Mouse (Mus musculus) lung, postnatal 4 days (tissue): ENCODE measurements around the gene Btf3l4.

Experiments
- DNase-seq, 2 experiments: peaks; one replicate each; pipeline ENCODE4 v3.0.0; 2021

Btf3l4 gene

DNA sequence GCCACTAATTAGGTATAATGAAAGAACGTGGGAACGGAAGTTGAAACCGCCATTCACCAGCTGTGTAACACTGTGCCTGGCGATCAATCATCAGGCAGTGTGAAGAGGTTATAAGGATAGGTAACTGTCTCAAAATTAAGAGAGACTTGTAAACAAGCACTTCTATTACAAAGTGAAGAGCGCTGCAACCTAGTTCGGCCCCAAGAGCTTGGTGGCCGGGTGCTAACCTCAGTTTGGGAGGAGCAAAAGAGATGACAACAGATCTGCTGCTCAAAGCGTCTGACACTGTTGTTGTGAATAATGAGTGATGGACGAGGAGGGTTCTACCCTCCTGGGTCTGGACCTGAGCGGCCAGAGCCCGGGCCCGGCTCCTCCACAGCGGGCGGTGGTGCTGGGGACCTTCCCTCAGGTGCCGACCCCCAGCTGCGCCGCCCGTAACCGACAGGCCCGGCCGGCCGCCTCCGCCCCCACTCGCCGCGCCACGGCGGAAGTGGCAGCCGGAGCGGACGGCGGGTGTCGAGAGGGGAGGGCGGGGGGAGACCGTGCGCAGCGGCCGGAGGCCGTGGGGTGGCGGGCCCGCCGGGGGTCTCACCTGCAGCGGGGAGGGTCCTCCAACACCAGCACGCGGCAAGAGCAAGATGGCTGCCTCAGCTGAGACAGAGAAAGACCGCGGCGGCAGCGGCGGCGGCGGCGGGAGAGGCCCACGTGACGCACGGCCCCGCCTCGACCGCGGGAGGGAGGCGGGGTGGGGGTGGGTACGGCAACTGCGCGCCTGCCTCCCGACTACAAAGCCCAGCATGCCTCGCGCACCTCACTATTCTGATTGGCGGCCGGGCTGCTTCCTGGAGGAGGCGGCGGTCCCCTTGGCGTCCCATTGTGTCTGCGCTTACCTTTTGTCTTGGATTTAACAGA lies at the start of gene Btf3l4:
TSS of gene Btf3l4 (minus strand) at position 699 of the 912 bp plus-strand sequence.
- peak; percentile 93 to 95 for DNase-seq

DNA sequence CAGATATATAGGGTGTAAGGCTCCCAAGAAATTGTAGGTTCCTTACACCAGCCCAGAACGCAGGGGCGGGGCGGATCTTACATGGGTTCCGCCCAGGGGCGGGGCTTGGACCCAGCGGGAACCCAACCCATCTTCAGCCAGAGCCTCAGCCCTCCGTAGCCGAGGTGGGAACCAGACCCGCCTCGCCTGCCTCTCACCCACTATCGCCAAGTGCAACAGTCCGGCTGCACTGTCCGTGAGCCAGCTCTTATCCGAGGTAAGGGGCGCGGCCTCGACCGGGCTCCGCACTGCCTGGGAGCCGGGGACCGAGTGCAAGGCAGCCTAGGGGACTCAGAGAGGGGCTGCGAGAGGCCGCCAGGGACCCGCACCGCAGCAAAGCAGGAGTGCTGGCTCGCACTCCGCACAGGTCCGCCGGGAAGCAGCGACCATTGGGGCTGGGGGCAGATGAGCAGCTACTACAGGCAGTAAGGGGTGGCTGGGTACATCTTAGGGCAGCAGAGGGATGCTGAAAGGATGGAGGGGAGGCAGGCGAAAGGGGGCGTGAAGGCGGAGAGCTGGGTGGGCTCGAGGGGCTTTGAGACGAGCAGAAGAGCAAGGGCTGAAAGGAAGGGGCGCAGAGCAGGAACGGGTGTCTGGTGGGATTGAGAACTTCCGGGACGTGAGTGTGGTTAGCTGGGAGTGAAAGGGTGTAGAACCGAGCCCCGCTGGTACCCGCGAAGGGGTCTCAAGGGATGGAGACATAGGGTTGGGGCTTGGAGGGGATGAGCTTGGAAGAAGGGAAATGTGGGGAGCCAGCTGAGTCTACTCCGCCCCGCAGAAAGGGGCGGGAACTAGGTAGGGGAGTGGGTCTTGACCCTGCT lies 45.8 kb upstream of the Btf3l4 start, which contains the start of gene Rab3b:
TSS of gene Rab3b (plus strand) at position 101 of the 860 bp plus-strand sequence.
- peak; percentile 58 to 61 for DNase-seq

DNA sequence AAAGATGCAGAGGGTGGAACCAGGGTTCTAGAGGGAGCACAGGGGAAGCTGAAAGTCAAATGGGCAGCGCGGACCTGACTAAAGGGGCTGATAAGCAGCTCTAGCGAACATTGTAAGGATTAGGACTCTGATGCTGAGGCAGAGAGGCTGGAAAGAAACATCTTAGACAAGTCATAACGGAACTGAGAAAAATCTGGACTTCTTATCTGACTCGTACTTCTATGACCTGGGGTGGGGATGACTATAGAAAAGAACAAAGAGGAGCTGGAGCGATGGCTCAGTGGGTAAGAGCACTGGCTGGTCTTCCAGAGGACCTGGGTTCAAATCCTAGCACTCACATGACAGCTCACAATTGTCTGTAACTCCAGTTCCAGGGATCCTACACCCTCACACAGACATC lies 44.5 kb upstream of the Btf3l4 start:
- no peak for DNase-seq

GRCm38 (mm10) chr4:108873746-108874145 lies 40.3 kb upstream of the Btf3l4 start:
- no peak for DNase-seq

DNA sequence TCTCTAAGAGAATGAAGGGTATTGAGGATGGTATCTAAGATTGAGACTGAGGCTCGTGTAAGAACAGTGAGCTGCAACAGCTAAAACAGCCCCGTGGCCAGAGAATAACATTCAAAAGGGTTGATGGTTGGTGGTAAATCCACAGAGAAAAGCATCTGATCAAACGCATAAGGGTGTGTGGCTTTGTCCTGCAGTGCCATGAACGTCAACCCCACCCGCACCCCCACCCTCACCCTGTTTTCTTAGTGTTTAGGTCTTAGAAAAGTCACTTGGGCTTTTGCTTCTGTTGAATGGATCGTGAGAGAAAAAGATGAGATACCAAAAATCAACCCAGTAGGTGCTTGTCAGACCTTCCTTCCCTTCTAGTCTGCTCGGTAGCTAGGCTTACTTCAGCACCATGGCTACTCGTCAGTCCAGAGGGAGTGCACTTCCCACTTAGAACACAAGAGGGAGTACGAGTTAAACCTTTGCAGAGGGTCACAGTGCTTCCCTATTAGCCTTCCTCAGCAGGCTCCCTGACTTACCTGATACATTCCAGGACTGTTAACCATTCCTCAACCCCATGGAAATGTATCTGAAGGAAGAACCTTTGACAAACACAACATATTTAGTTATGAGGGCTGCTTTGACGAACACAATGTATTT lies 36.4 kb upstream of the Btf3l4 start:
- peak in 1 of 2 experiments; percentile 86 for DNase-seq

- no peak for DNase-seq
Observed at GRCm38 (mm10) chr4:108866806-108867205, 33.4 kb upstream of the Btf3l4 start.

- no peak for DNase-seq
Observed at GRCm38 (mm10) chr4:108848505-108848848, 15.1 kb upstream of the Btf3l4 start, which contains the start of gene A730015C16Rik. Gene A730015C16Rik, minus strand, starts transcription at chr4:108848619.

DNA sequence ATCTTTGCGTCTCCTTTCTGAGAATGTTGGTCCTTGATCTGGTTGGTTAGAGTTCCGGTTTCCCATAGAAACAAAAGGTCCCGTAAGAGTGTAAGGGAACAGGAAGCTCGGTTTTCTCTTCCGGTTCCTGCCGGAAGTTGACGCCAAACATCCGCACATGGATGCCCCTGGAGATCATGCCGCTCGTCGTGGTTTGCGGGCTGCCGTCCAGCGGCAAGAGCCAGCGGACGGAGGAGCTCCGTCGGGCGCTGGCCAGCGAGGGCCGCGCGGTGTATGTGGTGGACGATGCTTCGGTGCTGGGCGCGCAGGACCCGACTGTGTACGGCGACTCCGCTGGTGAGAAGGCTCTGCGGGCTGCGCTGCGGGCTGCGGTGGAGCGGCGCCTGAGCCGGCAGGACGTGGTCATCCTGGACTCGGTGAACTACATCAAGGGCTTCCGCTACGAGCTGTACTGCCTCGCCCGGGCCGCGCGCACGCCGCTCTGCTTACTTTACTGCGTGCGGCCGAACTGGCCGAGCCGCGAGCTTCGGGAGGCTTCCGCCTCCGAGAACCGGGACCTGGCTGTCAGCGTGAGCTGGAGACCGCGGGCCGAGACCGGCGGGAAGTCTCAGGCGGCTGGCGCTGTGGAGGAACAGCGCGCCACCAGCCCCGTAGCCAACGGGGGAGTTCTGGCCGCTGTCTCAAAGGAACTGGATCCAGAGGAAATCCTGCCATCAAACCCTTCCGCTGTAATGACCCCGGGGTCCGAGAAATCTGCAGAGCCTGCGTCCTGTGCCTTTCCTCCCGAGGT lies 14.5 kb upstream of the Btf3l4 start, which contains the start of gene Kti12:
TSS of gene Kti12 (plus strand) at position 71 of the 790 bp plus-strand sequence.
- peak; percentile 86 to 88 for DNase-seq

GRCm38 (mm10) chr4:108845824-108846569 lies 12.6 kb upstream of the Btf3l4 start:
- DNase-seq, result no peak

GRCm38 (mm10) chr4:108843336-108843735 lies 9.9 kb upstream of the Btf3l4 start:
- DNase-seq, result no peak

- DNase-seq, result no peak
Observed at GRCm38 (mm10) chr4:108841920-108842578, 8.6 kb upstream of the Btf3l4 start.

DNA sequence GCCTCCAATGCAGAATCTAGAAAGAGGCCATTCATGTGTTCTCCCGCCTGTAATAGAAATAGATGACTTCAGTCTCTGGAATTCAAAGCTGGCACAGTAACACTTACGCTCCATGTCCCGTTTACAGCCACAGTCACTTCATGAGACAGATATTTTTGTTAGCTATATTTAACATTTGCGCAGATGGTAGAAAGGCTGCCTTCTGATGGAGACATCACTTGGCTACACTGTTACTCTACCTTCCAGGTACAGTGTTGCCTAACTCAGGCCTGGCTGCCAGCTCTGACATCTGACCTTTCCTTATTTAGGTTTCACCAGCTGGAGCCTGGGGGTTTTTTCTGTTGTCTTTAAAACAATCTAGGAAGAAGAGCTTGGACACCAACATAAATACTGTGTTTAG lies 4.6 kb upstream of the Btf3l4 start:
- no peak for DNase-seq

DNA sequence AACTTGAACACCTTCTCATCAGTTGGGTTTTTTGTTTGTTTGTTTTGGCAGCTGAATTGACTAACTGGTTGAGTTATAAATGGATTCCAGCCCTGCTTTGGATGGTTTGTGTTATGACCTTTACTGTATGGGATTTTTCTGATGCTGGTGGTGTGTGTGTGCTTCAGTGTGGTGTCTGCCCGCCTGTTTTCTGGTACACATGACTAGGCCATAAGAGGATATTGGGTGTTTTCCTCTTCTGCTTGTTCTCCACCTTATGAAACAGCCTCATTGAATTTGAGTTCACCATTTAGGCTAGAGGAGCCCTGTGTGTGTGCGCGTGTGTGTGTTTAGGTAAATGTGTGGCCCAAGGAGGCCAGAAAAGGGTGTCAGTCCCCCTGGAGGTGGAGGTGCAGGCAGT lies 2.1 kb upstream of the Btf3l4 start:
- no peak for DNase-seq

- no peak for DNase-seq
Observed at GRCm38 (mm10) chr4:108834971-108835311, 1.5 kb upstream of the Btf3l4 start.

GRCm38 (mm10) chr4:108834115-108834970 lies 929 bp upstream of the Btf3l4 start, which contains the start of gene Txndc12:
Gene Txndc12, plus strand, starts transcription at chr4:108834601.
- DNase-seq, result peak; percentile 89 to 92

DNA sequence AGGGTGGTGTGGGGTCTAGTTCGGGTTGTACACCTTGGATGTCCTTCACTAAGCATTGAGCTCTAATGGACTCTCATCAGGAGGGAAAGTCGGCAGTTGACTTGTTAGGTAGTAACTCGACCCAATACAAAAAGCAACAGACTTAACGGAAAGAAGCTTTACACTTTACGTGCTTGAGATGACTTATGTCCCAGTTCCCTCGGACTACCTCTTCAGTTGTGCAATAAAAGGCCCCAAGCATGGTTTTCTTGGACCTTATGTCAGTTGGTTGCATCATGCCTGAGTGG lies 357 bp upstream of the Btf3l4 start:
- no peak for DNase-seq

GRCm38 (mm10) chr4:108830698-108831097 lies 2.7 kb downstream of the Btf3l4 start:
- no peak for DNase-seq

GRCm38 (mm10) chr4:108826643-108827042 lies 6.8 kb downstream of the Btf3l4 start:
- no peak for DNase-seq

DNA sequence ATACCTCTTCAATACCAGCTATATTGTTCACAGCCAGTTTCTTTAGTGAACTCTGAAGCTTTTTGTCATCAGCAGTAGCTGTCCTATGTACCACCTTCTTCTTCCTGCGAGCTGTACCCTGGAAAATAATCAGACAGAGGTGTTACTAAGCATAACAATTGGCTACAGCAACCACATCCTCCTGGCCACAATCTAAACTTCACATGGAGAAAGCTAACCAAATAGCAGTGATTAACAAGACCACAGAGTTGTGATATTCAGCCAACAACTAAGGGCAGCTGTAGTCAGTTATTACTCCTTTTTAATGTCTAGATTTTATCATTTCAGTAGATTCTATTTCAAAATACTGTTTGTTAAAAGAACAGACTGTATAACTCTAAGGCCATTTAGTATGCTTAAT lies 7.3 kb downstream of the Btf3l4 start:
- no peak for DNase-seq

GRCm38 (mm10) chr4:108825677-108826076 lies 7.7 kb downstream of the Btf3l4 start:
- DNase-seq, result no peak
